Mouse (Mus musculus) heart, adult 8-10 months (tissue): ENCODE results near the gene Inpp5f. TPM values are rescaled to one million over a fixed set of nuclear protein-coding genes. Genes with fewer than 3 reads are reported as not detected.
"Not testable (repeated sequence)": the region's sequence is repeated elsewhere in the genome, so short reads cannot be mapped to it uniquely, and the experiment has no call there.

Experiments
- DNase-seq: peaks from one replicate; pipeline ENCODE4 v3.0.0; 2022; ENCODE audit warnings: low spot score
- total RNA-seq, 4 experiments: library from RNA; stranded (reverse); gene quantifications; 2 replicates each; pipeline ENCODE4 v1.2.4; 2022

The Inpp5f gene
- total RNA-seq, 4 experiments from 2014 or later: 4.0 to 6.2 (median 4.8) TPM

DNA sequence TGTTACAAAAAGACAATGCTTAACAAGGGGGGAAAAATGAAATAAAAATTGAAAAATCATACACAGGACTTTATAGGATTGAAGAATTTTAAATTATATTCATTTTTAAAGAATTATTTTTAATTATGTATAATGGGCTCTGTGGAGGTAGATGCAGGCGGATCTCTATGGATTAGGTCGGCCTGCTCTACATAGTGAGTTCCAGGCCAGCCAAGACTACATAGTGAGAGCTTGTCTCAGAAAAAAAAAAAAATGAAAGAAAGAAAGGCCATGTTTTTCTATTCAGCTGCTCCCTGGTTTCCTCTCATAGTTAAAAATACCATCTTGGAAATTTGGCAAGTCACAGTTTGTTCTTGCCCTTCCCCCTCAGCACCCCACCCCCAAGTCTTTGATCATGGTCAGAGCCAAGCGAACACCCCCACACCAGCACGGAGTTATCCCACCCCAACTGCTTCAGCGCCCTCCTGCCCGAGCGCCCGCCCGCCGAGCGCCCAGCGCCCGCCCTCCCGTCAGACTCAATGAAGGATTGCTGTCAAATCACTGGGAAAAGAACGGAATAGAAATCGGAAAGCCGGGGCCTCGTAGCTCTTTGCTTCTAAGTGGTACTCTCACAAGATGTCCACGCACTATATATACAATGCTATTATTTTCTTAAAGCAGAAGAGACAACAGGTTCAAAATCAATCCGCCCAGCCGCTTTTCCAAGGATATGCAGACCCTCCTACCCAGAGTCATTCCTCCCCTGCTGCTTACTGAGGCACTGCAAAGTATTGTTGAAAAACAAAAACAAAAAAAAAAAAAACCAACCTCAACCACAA is 18.8 kb upstream of the Inpp5f start:
- peak; percentile 63 for DNase-seq

DNA sequence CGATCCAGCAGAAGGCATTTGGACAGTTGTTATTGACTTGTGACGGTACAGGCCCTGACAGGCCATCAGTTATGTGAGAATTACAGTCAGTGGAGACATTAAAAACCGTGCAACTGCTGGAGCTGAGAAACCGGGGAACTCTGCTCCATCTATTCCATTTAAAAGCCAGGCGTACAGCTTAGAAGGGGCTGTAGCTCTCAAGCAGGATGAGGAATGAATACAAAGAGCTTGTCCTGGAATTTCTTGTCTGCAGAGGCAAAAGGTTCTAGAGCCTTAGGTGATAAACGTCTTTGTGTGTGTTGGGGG is 18.2 kb upstream of the Inpp5f start:
- DNase-seq: no peak

DNA sequence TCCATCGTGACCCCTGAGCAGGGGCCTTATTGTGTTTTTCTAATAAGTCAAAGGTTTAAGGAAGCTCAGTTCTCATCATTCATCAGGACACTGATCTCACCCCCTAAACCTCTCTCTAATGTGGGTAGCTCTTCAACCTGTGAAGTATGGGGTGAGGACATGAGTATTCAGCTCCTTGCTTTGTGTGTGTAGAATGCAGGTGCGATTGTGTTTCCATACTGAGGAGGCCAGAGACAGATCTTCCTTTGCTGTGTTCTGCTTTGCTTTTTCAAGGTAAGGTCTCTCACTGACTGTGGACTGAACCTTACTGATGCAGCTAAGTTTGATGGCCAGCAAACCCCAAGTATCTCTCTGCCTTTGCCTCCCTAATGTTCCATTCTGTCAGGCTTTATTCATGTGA is 14.9 kb upstream of the Inpp5f start:
- DNase-seq: no peak

DNA sequence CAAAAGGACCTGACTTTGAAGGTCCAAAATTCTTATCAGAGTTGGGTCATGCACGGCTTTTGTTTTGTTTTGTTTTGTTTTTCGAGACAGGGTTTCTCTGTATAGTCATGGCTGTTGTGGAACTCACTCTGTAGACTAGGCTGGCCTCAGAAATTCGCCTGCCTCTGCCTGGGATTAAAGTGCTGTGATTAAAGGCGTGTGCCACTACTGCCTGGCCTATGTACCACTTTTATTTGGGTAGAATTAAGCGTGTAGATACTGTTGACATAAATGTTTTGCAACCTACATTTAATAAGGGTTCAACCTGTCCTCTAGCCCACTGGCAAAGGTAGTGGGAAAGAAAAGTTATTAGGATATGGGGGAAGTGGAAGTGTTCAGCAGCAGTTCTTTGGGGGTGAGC is 12.1 kb upstream of the Inpp5f start:
- DNase-seq: no peak

DNA sequence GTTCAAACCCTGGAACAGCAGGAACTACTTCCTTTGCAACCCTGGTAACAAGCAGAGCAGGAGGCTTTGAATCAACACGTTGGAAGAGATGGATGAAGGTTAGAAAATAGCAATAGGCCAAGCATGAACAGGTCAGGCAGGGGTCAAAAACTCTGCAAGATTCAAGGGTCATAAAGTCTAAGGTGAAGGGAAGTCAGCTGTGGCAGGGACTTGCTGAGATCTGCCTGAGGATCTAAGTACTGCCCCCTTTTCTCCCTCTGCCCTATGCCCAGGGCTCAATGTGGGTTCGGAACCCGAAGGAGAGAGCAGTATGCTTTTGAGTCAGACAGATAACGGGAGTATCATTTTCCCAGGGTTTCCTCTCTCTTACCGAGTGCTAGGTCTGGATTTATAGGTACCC is 9.3 kb upstream of the Inpp5f start:
- DNase-seq: no peak

DNA sequence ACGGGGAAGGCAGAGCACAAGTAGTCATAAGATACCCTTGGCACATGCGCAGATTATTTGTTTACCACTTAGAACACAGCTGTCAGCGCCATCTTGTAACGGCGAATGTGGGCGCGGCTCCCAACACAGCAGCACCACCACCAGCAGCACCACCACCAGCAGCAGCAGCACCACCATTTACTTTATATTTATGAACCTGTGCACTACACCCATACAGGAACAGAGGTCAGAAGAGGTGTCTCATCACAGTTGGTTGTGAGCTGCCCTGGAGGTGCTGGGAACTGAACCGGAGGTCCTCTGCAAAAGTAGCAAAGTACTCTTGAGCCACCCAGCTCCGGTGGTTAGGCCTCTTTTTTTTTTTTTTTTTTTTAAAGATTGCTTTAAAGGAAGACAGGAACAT is 1.2 kb upstream of the Inpp5f start:
- not testable (repeated sequence) for DNase-seq

DNA sequence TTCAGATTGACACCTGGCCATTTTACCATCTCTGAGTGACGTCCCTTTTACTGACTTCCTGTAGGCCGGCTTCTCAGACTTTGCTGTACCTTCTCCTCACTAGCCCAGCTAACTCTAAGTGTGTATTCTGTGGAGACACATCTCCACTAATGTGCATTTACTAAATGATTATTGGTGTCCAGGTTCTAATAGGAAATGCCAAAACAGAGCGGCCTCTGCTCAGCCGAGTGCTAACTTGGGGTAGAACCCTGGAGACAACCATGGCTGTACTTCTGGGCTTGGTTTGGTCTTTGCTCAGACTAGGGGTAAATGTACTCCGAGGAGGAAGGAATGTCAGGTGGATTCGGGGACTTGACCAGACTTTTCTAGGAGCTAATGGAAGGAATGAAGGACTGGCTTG is 638 bp upstream of the Inpp5f start:
- no peak for DNase-seq

DNA sequence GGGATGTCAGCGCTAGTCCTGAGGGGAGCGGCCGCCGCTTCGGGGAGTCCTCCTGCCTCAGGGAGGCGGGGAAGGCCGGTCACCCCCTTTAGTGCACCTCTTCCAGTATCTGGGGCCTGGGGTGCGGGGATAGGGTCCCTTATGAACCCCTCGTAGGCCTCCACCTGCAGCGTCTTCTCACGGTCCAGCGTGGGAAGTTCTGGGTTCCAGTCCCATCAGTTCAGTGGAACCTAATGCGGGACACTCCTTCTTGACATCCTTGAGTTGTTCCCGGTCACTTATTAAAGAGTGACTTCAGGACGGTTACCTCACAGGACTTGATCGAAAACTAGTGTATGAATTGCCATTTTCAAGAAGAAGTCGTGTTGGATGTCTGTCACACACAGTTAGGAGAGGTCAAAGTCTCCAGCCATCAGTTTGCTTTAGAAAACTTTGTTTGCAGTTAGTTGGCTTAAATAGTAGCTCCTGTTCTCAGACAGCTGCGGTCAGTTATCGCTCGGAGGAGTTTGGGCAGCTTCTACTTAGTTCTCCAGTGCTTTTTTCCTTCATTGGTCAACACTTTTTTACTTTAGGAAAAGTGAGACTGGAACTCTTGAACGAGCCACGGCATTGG is 777 bp downstream of the Inpp5f start:
- peak; percentile 25 for DNase-seq

DNA sequence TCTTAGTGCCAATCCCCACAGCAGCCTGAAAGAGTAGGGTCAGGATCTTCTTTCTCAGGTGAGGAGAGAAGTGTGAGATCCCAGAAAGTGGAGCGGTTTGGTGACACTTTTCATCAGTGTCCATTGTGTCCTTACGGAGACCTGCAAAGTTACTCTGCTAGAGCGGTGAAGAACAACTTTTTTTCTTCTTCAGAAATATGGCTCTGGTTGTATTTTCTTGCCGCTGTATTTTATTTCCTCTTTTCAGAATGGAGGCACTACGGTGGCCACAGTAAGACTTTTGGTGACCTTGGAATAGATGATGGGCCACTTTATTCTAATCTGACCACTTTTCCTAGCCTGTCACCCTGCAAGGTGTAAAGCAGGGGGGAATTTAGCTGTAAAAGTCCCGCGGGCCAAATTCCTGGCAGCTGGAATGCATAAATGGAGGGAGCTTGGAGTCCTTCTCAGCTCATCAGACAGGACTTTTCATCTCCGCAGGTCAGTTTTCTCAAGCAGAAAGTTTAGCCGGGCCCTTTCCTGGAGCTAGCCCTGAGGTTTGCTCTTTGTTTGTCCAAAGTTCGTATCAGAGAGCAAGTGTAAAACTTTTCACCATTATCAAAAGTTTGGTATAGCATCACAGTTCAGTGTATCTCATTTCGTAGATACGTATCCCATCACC is 1.5 kb downstream of the Inpp5f start:
- DNase-seq: no peak

DNA sequence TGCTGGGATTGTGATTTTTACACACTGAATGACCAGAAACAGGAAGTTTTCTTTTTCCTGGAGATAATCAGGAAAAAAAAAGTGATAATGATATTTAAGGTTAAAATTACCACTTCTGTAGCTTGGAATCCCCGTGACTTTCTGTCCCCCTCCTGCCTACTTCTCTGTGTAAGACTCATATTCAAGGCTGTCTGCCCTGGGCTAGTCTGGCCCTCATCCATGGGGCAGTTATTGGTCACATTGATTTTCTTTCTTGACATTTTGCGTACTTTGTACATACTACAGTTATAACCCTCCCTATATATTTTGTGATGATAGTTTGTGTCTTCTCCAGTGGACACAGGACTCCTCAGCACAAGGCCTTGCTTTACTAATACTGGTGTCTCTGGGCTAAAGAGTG is 2.5 kb downstream of the Inpp5f start:
- no peak for DNase-seq

DNA sequence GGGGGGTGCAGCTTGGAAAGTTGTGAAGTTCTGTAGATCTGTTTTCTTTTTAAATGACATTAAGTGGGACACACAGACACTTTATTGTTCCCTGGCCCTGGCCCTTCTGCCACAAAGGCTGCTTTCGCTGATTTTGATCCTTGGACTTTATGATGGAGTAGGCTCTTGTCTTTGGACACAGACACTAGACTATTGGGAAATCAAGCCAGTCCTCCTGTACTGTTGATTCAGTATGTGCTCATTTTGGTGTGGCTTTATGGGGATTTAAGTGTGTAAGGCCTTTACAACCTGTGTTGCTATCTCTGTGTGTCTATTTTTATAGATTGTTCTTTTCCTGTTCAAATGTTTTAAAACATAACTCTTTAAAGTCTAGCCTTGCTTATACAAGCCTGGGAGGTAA is 6.5 kb downstream of the Inpp5f start:
- DNase-seq: no peak

DNA sequence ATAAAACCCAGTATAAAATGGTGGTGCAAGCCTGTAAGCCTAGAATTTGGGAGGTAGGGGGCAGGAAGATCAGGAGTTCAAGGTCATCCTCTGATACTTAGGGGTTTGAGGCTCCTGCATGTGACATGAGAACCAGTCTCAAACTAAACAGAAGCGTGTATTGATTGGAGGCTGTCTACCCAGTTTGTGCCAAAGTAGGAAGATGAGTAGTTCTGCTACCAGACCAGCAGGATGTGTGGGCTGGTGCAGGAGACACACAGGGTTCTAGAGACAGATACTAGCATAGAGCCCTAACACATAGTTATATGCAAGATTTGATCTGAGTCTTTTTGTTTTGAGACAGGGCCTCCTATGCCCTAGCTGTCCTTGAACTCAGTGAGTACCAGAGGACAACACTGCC is 9.1 kb downstream of the Inpp5f start:
- DNase-seq: no peak

DNA sequence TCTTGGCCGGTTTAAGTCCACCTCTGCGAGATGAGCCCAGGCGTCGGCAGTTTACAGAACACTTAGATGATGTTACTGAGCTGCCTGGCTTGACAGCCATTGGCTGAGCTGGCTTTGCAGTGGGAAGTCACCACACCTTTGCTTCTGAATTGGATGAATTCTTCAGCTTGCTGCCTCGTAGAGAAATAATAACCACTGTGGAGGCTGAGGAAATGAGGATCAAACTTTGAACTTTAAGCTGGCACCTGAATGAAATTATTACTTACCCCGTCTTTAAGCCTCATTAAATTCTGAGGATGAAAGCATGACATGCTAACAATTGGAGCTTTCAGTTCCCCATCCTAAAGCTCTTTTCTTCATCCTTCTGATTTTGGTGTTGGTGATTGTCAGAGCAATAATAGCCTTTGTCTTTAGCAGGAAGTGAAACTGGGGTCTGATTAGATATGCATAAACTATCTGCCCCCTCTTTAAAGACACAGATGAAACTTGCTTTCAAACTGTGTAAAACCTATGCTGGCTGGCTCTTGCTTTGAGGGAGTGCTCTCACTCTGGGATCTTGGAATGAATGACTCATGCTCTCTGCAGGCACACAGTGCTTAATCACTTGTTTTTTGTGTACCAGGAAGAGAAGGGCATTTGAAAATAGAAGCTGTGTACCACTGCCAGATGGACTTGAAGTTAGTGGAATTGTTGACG is 11.3 kb downstream of the Inpp5f start:
- DNase-seq: peak; percentile 70

DNA sequence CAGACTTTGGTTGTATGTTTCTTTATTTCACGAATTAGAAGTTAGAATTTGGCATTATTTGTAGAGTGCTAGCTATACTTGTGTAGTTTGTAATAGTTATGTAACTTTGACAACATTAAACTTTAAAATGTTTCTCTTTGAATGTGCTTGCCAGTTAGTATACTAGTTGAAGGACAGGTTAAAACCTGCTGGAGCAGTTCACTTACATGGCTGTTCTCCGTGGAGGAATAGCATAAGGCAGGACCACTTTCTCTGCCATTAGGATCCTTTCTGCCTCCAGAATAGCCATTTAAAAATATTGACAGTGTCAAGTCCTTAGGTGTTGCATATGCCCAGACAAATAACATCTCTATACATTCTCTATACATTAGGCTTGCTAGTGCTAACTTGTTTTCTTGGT is 11.9 kb downstream of the Inpp5f start:
- DNase-seq: no peak

DNA sequence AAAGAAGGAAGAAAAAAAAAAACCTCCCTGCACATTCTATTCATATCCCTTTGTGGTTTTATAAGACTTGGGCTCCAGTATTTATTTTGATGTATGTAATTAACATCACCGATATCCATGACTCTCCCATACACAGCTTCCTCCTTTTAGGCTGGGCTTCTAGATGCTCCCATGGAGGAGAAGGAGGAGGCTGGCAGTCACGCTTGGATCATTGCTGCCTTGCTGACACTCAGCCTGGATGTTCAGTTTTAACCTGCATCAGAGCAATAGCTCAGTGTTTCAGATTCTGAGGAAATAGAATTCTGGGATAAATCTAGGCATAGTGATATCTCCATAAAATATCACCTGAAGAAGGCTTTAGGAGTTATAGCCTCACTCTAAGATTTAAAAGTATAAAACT is 14.3 kb downstream of the Inpp5f start:
- DNase-seq: no peak

DNA sequence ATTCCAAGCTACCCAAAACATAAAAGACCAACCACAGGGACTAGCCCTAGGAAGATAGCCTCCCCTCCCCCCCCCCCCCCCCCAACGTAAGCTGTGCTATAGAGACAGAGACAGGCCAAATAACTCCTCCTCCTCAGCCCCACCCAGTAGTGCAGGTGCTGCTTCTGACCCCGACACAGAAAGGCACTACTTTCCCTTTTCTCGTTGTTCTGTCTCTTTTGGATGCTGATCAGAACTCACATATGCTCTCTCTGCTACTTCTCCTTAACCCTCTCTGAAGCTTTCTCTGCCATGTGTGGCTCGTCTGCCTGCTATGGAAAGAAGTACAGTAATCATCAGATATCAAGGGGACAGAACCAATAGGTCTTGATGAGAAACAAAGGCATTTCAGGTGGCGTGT is 15.5 kb downstream of the Inpp5f start:
- DNase-seq: no peak

DNA sequence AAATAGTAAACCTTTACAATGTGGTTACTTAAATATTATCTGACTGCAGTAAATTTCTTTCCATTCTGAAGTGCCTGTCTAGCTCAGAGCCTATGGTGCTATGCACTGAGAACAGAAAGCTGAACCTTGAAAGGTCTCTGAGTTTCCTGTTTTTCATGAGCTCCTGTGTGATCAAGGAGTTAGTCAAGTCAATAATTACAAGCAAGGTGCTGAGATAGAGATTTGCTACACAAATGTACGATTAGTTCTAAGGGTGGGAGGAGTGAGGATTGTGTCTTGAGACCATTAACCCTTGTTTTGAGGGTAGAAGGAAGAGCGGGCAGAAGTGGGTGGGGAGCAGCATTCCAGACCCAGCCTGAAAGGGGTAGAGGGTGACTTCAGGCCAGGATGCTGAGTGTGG is 16.1 kb downstream of the Inpp5f start:
- DNase-seq: no peak

DNA sequence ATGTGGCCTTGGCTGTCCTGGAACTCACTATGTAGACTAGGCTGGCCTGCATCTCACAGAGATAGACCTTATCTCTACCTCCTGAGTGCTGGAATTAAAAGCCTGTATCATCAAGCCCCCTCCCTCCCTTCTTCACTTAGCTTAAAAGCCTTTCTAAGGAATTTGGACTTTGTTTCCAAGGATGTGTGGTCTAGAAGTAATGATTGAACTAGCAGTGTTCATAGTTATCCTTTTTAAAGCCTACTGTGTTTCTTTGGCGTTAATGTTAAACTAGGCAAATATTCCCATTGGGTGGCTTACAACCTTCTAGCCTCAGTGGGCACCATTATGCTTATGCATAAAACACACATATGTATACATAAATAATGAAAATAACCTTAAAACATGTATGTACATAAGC is 16.6 kb downstream of the Inpp5f start:
- no peak for DNase-seq

DNA sequence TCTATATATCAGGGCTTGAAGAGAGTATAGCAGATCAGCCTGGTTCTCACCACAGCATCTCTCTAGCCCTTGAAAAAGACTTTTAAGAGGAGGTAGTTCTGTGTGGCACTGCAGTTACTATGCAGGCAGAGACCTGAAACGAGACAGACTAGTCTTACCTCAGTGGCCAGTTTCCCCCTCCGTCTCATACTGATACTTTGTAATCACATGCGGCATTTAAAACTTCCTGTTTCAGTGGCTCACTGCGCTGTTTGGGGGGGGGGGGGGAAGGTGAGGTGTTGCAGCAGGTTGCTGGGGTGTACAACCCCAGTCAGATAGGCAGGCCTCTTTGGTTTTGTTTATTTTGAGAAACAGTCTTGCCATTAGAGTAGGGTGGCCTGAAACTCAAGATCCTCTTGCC is 22.0 kb downstream of the Inpp5f start:
- no peak for DNase-seq

DNA sequence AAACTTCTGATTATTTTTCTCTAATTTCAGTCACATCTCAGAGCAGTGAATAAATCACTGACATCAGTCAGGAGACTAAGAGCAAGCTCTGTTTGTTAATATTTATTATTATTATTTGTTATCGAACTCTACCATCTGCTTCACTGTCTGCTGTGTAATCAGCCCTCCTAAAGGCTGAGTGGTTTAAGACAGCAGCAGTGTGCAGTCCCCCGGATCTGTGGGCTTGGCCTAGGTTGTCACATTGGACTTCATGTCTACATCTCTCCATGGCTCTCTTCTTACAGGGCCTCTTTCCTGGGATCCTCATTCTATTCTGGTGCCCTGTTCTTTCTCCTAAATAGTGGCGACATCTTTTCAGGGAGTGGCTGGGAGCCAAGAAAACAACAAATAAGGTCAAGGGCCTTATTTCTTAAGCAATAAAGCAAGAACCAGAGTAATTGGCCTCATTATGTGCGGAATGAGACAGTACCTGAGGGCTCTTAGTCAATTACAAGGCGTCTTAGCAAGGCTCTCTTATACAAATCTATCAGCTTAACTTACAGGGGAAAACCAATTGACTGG is 28.9 kb downstream of the Inpp5f start:
- no peak for DNase-seq

DNA sequence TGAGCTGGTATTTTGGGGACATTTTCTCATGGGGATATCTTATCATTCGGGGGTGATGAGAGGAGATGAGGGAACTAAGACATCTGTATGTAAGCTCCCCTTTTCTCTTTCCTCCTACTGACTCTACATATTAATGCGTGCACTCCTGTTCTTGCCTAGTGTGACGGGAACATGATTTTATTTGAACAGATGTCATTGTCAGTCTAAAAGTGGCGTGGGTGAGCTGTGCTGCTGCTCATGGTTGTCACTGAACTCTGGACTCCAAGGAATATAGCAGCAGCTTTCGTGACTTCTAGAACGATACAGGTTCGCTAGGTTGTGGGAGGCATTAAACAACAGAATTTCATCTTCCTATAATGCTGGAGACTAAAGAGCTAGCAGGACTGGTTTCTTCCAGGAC is 30.4 kb downstream of the Inpp5f start:
- DNase-seq: no peak

DNA sequence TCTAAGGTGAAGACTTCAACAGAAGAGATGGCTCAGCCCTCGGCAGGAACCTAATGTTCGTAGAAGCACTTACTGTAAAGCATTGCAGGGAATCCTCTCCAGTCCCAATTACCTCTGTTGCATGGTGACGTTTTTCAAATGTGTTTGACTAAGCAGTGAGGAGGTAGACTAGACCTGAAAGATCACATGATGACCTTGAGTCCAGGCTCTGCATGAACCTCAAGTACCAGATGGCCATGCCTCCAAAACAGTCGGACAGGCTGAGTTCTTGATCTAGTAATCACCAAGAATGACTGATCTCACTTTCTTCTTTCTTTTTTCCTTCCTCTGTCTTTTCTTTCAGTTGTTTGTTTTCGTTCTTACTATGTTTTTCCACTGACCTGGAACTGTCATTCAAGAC is 31.3 kb downstream of the Inpp5f start:
- no peak for DNase-seq
